Mouse (Mus musculus) colon, adult 2 months (tissue): ENCODE measurements around the gene Gpr45. TPM values are rescaled to one million over a fixed set of nuclear protein-coding genes. Genes with fewer than 3 reads are reported as not detected.

Experiments used
- polyA plus RNA-seq: library from polyadenylated mRNA; depleted of rRNA; stranded (reverse); fragments of >200 nt; gene quantifications from 2 replicates; pipeline ENCODE4 v1.2.3, GENCODE M21; 2012; rRNA removed

Gpr45 gene
- polyA plus RNA-seq = 0.37 and 0.38 TPM in 2 replicates

GRCm38 (mm10) chr1:42952734-42953481 is at the start of gene Gpr45:
Gpr45 (plus strand) TSS chr1:42952872.

Other genes starting within 250 kb of the Gpr45 start
- gene Mrps9, start 101.6 kb upstream of the Gpr45 start, polyA plus RNA-seq = 19.6 and 20.5 TPM in 2 replicates
- gene Tgfbrap1, start 145.8 kb downstream of the Gpr45 start, polyA plus RNA-seq = 19.3 TPM in 2 replicates
- gene AI597479, start 145.8 kb downstream of the Gpr45 start, polyA plus RNA-seq = 2.8 TPM in 2 replicates
- gene Fhl2, start 244.1 kb downstream of the Gpr45 start, polyA plus RNA-seq = 32.2 and 33.6 TPM in 2 replicates